Mouse (Mus musculus): ENCODE results near the gene Stx2. TPM values are rescaled to one million over a fixed set of nuclear protein-coding genes. Genes with fewer than 3 reads are reported as not detected.

The Stx2 gene
- polyA plus RNA-seq (2012; rRNA removed; ENCODE audit: low replicate concordance): 55.2 and 84.7 TPM in 2 replicates

GRCm38 (mm10) chr5:129008412-129008826 lies at the start of gene Stx2:
Gene Stx2 (minus strand): TSS chr5:129008574.

DNA sequence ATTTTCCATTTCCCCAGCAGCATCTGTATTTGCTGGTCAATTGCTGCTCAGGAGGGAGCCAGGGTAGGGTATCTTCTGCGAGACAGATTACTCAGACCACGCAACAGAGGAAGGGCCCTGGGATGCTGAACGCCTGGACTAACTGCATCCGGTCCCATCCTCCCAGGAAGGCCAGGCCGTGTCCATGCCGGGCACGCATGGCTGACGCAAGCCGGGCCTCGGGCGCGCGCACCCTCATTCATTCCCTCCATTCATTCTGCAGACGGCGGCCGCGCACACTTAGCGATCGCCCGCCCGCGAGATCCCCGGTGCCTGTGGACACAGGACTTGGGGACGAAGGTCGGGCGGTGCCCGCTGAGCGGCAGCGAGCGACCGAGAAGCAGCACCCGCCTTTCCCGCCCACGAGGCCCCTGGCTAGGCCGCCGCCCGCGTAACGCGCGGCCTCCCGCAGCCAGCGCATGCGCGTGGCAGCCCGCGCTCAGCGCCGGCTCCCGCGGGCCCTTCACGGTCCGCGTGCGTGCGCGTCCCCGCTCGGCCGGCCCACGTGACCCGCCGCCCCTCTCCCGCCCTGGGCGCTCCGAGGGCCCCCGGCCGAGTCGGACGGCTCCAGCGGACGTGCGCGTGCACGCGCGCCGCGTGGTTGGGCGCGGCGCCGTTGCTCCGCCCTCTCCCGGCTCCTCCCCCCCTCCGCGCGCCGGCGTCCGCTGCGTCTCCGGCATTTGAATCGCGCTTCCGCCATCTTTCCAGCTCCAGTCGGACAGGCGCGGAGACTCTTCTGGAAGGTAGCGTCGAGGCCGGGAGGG lies 11.3 kb upstream of the Stx2 start, which contains the start of gene Ran:
TSS of gene Ran (plus strand) at position 573 of the 803 bp plus-strand sequence.

GRCm38 (mm10) chr5:128953278-128954070 lies 54.9 kb downstream of the Stx2 start, which contains the start of gene Rimbp2:
Gene Rimbp2 (minus strand): TSS chr5:128953486.

Other genes starting within 250 kb of the Stx2 start
- gene Rimbp2, start 55.1 kb downstream of the Stx2 start, polyA plus RNA-seq (2012; rRNA removed; ENCODE audit: low replicate concordance): 0.03 and 0.20 TPM in 2 replicates
- gene Ran, start 11.5 kb upstream of the Stx2 start, polyA plus RNA-seq (2012; rRNA removed; ENCODE audit: low replicate concordance): 55.8 and 98.1 TPM in 2 replicates
- gene Adgrd1, start 88.2 kb upstream of the Stx2 start, polyA plus RNA-seq (2012; rRNA removed; ENCODE audit: low replicate concordance): 21.8 and 26.4 TPM in 2 replicates

All from subcutaneous adipose tissue, adult 2 months (tissue).